20 mouse cellular contexts compared by ENCODE assay signal in the genomic region with DNA sequence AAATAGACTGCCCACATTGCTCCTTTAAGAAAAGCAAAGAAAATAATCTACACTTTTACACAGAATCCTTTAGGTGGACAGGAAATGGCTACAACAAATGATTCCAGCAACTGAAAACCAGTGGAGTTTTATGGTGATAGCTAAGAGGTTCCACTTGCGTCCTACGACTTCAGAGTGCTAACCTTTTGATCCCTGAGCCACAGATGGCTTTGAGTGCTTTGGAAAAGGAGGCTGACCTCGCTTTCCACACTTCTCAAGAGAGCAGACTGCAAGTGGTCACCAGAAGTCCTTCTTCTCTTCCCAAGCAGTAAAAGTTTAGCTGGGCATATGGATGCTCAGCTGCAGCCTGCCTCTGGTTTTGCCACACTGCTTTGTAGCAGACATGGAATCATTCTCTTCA. TPM values are rescaled to one million over a fixed set of nuclear protein-coding genes. Genes with fewer than 3 reads are reported as not detected.
DNase-seq lines count a peak whose midpoint lies in the region; ATAC-seq lines count a peak whose summit lies in the region.
"Had no signal": no experiment of that assay in that cellular context is flagged by ENCODE, and none has a peak within 500 bp of the region (broad histone marks: within the 10 kb centered on the region; RNA-seq: fewer than 3 reads in every experiment).

No protein-coding gene starts in this region.

- no peak overlapping the region for H3K9ac ChIP-seq in midbrain, embryonic 14.5 days (replicated peaks; ENCODE audit: low read length)
- H3K9ac ChIP-seq in limb, embryonic 13.5 days = no peak overlapping the region
- H3K9ac ChIP-seq in kidney, embryonic 16.5 days (replicated peaks; ENCODE audit: low read length) = no peak overlapping the region
- H3K9ac ChIP-seq: embryonic facial prominence, embryonic 13.5 days; forebrain, embryonic 13.5 days; heart, embryonic 13.5 days; hindbrain, embryonic 15.5 days had no signal

- DNase-seq in midbrain, embryonic 10.5 days (ENCODE audit: low spot score) = no peak
- DNase-seq in midbrain, embryonic 14.5 days = no peak
- no peak for DNase-seq in embryonic facial prominence, embryonic 10.5 days (ENCODE audit: low spot score)
- DNase-seq in neural tube, embryonic 10.5 days (ENCODE audit: extremely low spot score, low spot score) = no peak
- DNase-seq: adrenal gland, postnatal 14 days; cerebellum, adult 11-12 months; cerebellum, adult 9-10 months; cerebellum, postnatal 25 days; gastrocnemius, adult 2 months; gastrocnemius, postnatal 25 days; heart, postnatal 36 days had no signal

- peaks cover 9% of the 10 kb centered on the region for H3K4me1 ChIP-seq in midbrain, embryonic 10.5 days
- no peaks in the 10 kb centered on the region for H3K4me1 ChIP-seq in midbrain, embryonic 14.5 days (ENCODE audit: control insufficient read depth, insufficient read depth, low read length)
- peaks cover 20% of the 10 kb centered on the region for H3K4me1 ChIP-seq in embryonic facial prominence, embryonic 10.5 days
- H3K4me1 ChIP-seq in limb, embryonic 13.5 days = peaks cover 15% of the 10 kb centered on the region; the same call in 1 of the 2 replicates
- no peaks in the 10 kb centered on the region for H3K4me1 ChIP-seq in kidney, embryonic 16.5 days (ENCODE audit: insufficient read depth, low read length)
- H3K4me1 ChIP-seq: forebrain, embryonic 13.5 days; hindbrain, embryonic 15.5 days had no signal

- H3K27me3 ChIP-seq in midbrain, embryonic 10.5 days (ENCODE audit: low read depth, poor library complexity, severe bottlenecking) = no peaks in the 10 kb centered on the region
- H3K27me3 ChIP-seq in midbrain, embryonic 14.5 days (ENCODE audit: control insufficient read depth, insufficient read depth, low read length) = no peaks in the 10 kb centered on the region
- H3K27me3 ChIP-seq in embryonic facial prominence, embryonic 10.5 days (replicated peaks; ENCODE audit: low read depth, poor library complexity, severe bottlenecking) = no peaks in the 10 kb centered on the region
- no peaks in the 10 kb centered on the region for H3K27me3 ChIP-seq in limb, embryonic 13.5 days
- no peaks in the 10 kb centered on the region for H3K27me3 ChIP-seq in kidney, embryonic 16.5 days (ENCODE audit: insufficient read depth, low read length)
- H3K27me3 ChIP-seq: CH12.LX; embryonic facial prominence, embryonic 13.5 days; forebrain, embryonic 13.5 days; heart, embryonic 13.5 days; hindbrain, embryonic 15.5 days; Patski had no signal

- WGBS in midbrain, embryonic 10.5 days = 8% methylated on average over 3 of the region's 3 CpGs
- WGBS in midbrain, embryonic 14.5 days = 16% methylated on average over 3 of the region's 3 CpGs
- 8% methylated on average over 3 of the region's 3 CpGs for WGBS in embryonic facial prominence, embryonic 10.5 days
- 14% methylated on average over 3 of the region's 3 CpGs for WGBS in limb, embryonic 13.5 days
- WGBS in kidney, embryonic 16.5 days = 24% methylated on average over 3 of the region's 3 CpGs

- no peak overlapping the region for H3K4me2 ChIP-seq in midbrain, embryonic 14.5 days (ENCODE audit: low read length)
- H3K4me2 ChIP-seq in limb, embryonic 13.5 days (replicated peaks) = no peak overlapping the region
- H3K4me2 ChIP-seq in kidney, embryonic 16.5 days (replicated peaks; ENCODE audit: low read depth, low read length) = no peak overlapping the region
- H3K4me2 ChIP-seq: embryonic facial prominence, embryonic 13.5 days; forebrain, embryonic 13.5 days; heart, embryonic 13.5 days; hindbrain, embryonic 15.5 days had no signal

- H3K27ac ChIP-seq in midbrain, embryonic 10.5 days (replicated peaks) = peak overlapping the region; percentile 58
- H3K27ac ChIP-seq in midbrain, embryonic 14.5 days (replicated peaks; ENCODE audit: low read depth, low read length) = no peak overlapping the region
- 0 out of 2 replicates have a peak overlapping the region, but pooled peaks have one; percentile 35 for H3K27ac ChIP-seq in embryonic facial prominence, embryonic 10.5 days (replicated peaks)
- peak overlapping the region; percentile 40; the same call in 1 of the 2 replicates for H3K27ac ChIP-seq in limb, embryonic 13.5 days
- no peak overlapping the region for H3K27ac ChIP-seq in kidney, embryonic 16.5 days (ENCODE audit: low read length)
- H3K27ac ChIP-seq: embryonic facial prominence, embryonic 13.5 days; forebrain, embryonic 13.5 days; gastrocnemius, adult 2 months; heart, embryonic 13.5 days; hindbrain, embryonic 15.5 days had no signal

- no peaks in the 10 kb centered on the region for H3K36me3 ChIP-seq in midbrain, embryonic 10.5 days
- no peaks in the 10 kb centered on the region for H3K36me3 ChIP-seq in midbrain, embryonic 14.5 days (ENCODE audit: control insufficient read depth, insufficient read depth, low read length)
- no peaks in the 10 kb centered on the region for H3K36me3 ChIP-seq in embryonic facial prominence, embryonic 10.5 days (replicated peaks)
- no peaks in the 10 kb centered on the region for H3K36me3 ChIP-seq in limb, embryonic 13.5 days
- no peaks in the 10 kb centered on the region for H3K36me3 ChIP-seq in kidney, embryonic 16.5 days (ENCODE audit: insufficient read depth, low read length)
- H3K36me3 ChIP-seq: embryonic facial prominence, embryonic 13.5 days; heart, embryonic 13.5 days; hindbrain, embryonic 15.5 days had no signal

- no peak for ATAC-seq in midbrain, embryonic 14.5 days (ENCODE audit: low FRiP score, low TSS enrichment)
- ATAC-seq in limb, embryonic 13.5 days (ENCODE audit: low FRiP score, low read depth) = no peak
- ATAC-seq in kidney, embryonic 16.5 days (ENCODE audit: low FRiP score, low TSS enrichment) = no peak
- ATAC-seq: activated CD4-positive, CD25-positive, alpha-beta regulatory T cell, adult 4 months; forebrain, embryonic 13.5 days; Patski had no signal

- H3K4me3 ChIP-seq in midbrain, embryonic 10.5 days = no peak overlapping the region
- H3K4me3 ChIP-seq in midbrain, embryonic 14.5 days (replicated peaks; ENCODE audit: low read depth, low read length) = no peak overlapping the region
- no peak overlapping the region for H3K4me3 ChIP-seq in embryonic facial prominence, embryonic 10.5 days
- H3K4me3 ChIP-seq in limb, embryonic 13.5 days = no peak overlapping the region
- H3K4me3 ChIP-seq in kidney, embryonic 16.5 days (ENCODE audit: low read length) = no peak overlapping the region
- H3K4me3 ChIP-seq: embryonic facial prominence, embryonic 13.5 days; forebrain, embryonic 13.5 days; gastrocnemius, adult 2 months; heart, embryonic 13.5 days; hindbrain, embryonic 15.5 days had no signal

- H3K9me3 ChIP-seq in midbrain, embryonic 10.5 days (replicated peaks) = no peaks in the 10 kb centered on the region
- no peaks in the 10 kb centered on the region for H3K9me3 ChIP-seq in midbrain, embryonic 14.5 days (ENCODE audit: control insufficient read depth, low read length)
- H3K9me3 ChIP-seq in embryonic facial prominence, embryonic 10.5 days = no peaks in the 10 kb centered on the region
- no peaks in the 10 kb centered on the region for H3K9me3 ChIP-seq in limb, embryonic 13.5 days
- no peaks in the 10 kb centered on the region for H3K9me3 ChIP-seq in kidney, embryonic 16.5 days (ENCODE audit: low read length)
- H3K9me3 ChIP-seq: embryonic facial prominence, embryonic 13.5 days; forebrain, embryonic 13.5 days; heart, embryonic 13.5 days; hindbrain, embryonic 15.5 days had no signal

RNA-seq across cellular contexts. Expression of gene Lpar1, which starts 18.0 kb away (rescaled TPM):
- 46.7 and 53.4 TPM in 2 replicates for polyA plus RNA-seq in midbrain, embryonic 10.5 days (2016; fragmentation: Nextera tagmentation; extraction: Ambion mirVana)
- 9.8 and 20.6 TPM in 2 replicates for polyA plus RNA-seq in midbrain, embryonic 14.5 days (2014; fragmentation: Nextera tagmentation; extraction: Ambion mirVana)
- polyA plus RNA-seq in embryonic facial prominence, embryonic 10.5 days (2016; fragmentation: Nextera tagmentation; extraction: Ambion mirVana) = 129 and 155 TPM in 2 replicates
- 231 and 236 TPM in 2 replicates for polyA plus RNA-seq in limb, embryonic 13.5 days (2015; fragmentation: Nextera tagmentation; extraction: Ambion mirVana)
- polyA plus RNA-seq in kidney, embryonic 16.5 days (2015; fragmentation: Nextera tagmentation; extraction: Ambion mirVana) = 36.2 and 37.0 TPM in 2 replicates
- polyA plus RNA-seq: activated CD4-positive, CD25-positive, alpha-beta regulatory T cell, adult 4 months had no signal

Comparison
In these comparisons a context has a peak if more than half of its experiments do, and no peak if none do; other contexts are left out.
1. H3K27ac ChIP-seq: peak in midbrain, embryonic 10.5 days (single experiment), embryonic facial prominence, embryonic 10.5 days (single experiment) and limb, embryonic 13.5 days (single experiment); none in midbrain, embryonic 14.5 days (single experiment) and kidney, embryonic 16.5 days (single experiment).